Mouse (Mus musculus) gastrocnemius, adult 8-10 months (tissue): ENCODE measurements around the gene Gm3164. TPM values are rescaled to one million over a fixed set of nuclear protein-coding genes. Genes with fewer than 3 reads are reported as not detected.
"Not testable (repeated sequence)": the region's sequence is repeated elsewhere in the genome, so short reads cannot be mapped to it uniquely, and the experiment has no call there.

Experiments
- DNase-seq, 2 experiments: peaks; one replicate each; pipeline ENCODE4 v3.0.0; 2022; ENCODE audit warnings: low spot score in 2 of 2
- total RNA-seq, 4 experiments: library from RNA; stranded (reverse); gene quantifications; 2 replicates each; pipeline ENCODE4 v1.2.4; 2022

Gene Gm3164
- under 1 TPM in 2 of 4 experiments, not detected in 2; 0.17 to 0.32 TPM for total RNA-seq

DNA sequence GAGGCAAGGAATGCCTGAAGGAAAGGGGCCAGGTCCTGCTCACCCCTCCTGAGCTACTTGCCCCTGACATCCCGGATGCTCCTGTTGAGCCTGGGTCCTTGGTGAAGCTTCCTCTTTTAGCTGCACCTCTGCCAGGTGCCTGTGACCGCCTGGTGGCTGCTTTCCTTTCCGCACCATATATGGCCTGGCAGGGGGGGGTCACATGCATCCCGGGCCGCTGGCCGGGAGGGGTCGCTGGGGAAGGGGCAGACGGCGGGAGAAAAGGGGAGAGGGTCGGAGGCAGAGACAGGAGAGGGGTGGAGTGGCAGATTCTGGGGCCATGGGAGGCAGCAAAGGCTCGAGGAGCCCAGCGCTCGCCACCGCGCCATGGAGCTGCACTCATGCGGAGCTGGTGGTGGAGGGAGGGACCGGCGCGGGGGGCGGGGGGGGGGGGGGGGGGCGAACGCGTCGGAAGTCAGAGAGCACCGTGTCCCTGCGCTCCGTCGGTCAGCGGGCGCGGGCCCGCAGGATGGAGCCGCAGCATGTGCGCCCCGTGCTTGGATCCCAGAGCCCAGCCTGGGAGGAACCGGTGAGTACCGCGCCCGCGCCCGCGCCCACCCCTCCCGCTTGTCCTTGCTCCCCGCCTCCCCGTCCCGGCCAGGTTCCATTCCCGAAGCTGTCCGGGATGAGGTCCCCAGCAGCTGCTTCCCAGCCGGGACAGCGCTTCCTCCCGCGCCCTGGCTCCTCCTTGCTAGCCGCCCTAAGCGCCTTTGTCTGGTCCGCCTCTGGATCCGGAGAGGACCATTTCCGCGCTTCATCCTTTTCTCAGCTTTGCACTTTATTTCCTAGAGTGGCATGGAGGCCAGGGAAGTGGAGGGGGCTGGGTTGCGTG, at the start of gene Gm3164:
Gm3164 (plus strand) TSS at position 484 of the 871 bp plus-strand sequence.
- not testable (repeated sequence) for DNase-seq

DNA sequence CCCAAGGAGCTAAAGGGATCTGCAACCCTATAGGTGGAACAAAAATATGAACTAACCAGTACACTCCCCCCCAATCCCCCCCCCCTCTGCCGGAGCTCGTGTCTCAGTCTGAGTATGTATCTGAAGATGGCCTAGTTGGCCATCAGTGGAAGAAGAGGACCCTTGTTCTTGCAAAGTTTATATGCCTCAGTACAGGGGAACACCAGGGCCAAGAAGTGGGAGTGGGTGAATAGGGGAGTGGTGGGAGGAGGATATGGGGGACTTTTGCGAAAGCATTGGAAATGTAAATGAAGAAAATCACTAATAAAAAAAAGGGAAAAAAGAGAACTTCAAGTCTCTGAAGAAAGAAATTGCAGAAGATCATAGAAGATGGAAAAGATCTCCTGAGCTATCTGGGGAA, 46.3 kb upstream of the Gm3164 start:
- DNase-seq: not testable (repeated sequence)

GRCm38 (mm10) chr14:4369691-4370090, 45.6 kb upstream of the Gm3164 start:
- not testable (repeated sequence) for DNase-seq

DNA sequence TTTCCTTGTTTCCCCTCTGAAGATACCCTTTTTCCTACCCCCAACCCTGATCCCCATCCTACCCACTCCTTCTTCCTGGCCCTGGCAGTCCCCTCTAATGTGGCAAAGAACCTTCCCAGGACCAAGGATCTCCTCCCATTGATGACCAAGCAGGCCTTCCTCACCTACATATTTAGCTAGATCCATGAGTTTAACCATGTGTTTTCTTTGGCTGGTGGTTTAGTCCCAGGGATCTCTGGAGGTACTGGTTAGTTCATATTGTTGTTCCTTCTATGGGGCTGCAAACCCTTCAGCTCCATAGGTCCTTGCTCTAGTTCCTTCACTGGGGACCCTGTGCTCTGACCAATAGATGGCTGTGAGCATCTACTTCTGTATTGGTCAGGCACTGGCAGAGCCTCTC, 37.4 kb upstream of the Gm3164 start:
- DNase-seq: not testable (repeated sequence)

- not testable (repeated sequence) for DNase-seq
Measured at GRCm38 (mm10) chr14:4385606-4386005, 29.6 kb upstream of the Gm3164 start.

GRCm38 (mm10) chr14:4392841-4393530, 22.3 kb upstream of the Gm3164 start:
- DNase-seq: not testable (repeated sequence)

- not testable (repeated sequence) for DNase-seq
Measured at GRCm38 (mm10) chr14:4397226-4397625, 18.0 kb upstream of the Gm3164 start, which contains the start of gene Gm3159. Gene Gm3159 (plus strand): TSS chr14:4397526.

DNA sequence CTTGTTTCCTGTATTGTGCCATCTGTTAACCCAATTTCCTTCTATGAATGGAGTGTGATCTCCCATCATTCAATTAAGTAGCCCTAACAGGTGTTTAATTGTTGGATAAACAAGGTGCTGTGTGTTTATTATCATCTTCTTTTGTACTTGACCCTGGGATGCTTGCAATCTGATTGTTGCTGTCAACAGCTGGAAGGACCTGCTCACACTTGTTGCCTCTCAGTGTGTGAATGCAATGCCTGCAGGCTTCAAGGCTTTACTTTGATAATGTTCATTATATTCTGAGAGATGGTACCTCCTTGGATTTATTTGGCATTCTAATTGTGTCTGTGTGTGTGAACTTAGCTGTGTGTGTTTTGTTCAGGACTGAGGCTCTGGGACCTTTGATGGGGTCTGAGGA, 16.6 kb upstream of the Gm3164 start:
- not testable (repeated sequence) for DNase-seq

DNA sequence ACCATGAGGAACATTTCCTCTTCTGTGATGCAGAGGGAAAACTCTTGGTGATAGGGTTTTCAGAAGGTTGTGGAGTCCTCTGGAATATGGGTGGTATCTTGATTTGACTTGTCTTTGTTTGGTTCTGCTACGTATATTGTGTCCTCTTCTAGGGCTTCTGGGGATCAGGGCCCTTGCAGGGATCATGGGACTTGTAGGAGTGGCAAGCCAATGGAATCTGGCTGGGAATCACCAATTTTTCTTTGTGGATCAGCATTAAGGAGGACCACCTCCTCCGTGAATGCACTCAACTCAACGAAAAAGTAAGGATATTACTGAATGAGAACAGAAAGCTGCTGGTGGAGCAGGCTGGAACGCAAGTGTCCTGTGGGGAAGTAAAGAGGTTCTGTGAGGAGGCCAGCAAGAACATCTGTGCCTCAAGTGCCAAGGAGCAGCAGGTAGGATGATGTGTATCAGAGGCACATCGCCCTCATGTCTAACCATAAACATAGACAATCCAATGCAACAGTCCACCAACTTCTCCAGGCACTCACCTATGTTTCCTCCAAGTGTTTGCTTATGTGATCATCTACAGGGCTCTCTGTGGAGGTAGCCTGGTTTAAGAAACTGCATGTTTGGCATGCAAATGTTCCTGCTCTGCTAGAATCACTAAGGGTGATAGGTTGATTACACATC, 15.0 kb upstream of the Gm3164 start:
- not testable (repeated sequence) for DNase-seq

GRCm38 (mm10) chr14:4401245-4401644, 14.0 kb upstream of the Gm3164 start:
- not testable (repeated sequence) for DNase-seq

DNA sequence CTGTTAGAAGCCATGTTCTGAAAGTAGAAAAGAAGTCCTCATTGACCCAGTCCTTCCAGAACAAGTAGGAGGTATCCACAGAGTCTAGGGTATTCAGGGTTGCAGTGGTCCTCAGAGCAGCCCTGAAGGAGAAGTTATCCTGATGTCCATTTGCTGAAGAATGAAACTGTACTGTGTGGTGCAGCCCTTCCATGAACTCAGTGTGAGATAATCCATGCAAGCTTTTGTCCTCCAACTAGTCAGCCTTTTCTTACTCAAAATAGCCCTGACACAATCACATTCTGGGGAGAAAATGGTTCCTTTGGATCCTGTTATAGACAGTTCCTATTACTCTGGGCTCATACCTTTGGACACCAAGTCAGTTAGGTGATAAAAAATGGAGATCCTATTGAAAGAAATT, 11.4 kb upstream of the Gm3164 start:
- not testable (repeated sequence) for DNase-seq

DNA sequence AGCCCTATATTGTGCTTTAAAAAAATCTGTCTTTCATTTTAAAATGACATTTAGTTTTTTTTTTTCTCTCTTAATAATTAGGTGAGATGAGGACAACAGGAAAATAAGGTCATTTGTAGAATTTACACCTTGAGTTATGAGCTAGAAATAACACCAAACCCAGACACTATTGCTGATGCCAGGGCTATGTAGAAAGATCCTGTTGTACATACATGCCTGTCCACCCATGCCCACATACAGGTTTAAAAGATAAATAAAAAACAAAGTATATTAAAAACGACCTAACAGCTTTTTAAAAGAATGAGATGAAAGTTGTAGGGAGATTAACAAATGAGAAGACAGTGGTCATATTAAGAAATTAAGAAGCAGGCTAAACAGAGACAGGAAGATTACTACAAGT, 5.3 kb upstream of the Gm3164 start:
- not testable (repeated sequence) for DNase-seq

GRCm38 (mm10) chr14:4430692-4431091, 15.4 kb downstream of the Gm3164 start, which contains the start of gene Gm3173:
Gene Gm3173 (plus strand): TSS chr14:4430992.
- not testable (repeated sequence) for DNase-seq

- DNase-seq: not testable (repeated sequence)
Measured at GRCm38 (mm10) chr14:4481445-4481844, 66.2 kb downstream of the Gm3164 start, which contains the start of gene Gm3182. Gene Gm3182 (plus strand): TSS chr14:4481745.

Other genes with a start within 250 kb of the Gm3164 start
- not detected for gene Gm2974, start 232.9 kb upstream of the Gm3164 start, total RNA-seq
- not detected for gene Gm3138, start 165.8 kb upstream of the Gm3164 start, total RNA-seq
- gene Gm3149, start 98.2 kb upstream of the Gm3164 start, total RNA-seq: not detected
- not detected for gene 2610042L04Rik, start 80.7 kb upstream of the Gm3164 start, total RNA-seq
- not detected for gene Gm3159, start 17.9 kb upstream of the Gm3164 start, total RNA-seq
- not detected for gene Gm3173, start 15.5 kb downstream of the Gm3164 start, total RNA-seq
- not detected for gene Gm3182, start 66.3 kb downstream of the Gm3164 start, total RNA-seq
- not detected for gene Gm3047, start 140.0 kb downstream of the Gm3164 start, total RNA-seq
- gene Gm8159, start 216.9 kb downstream of the Gm3164 start, total RNA-seq: under 1 TPM in 1 of 4 experiments, not detected in 3; 0.31 TPM
- gene Gm3239, start 248.7 kb downstream of the Gm3164 start, total RNA-seq: not detected